In genomic region chr13:6487837-6488236, GRCm38 (mm10) we compare ENCODE assay signal across 23 mouse cellular contexts.
DNase-seq lines count a peak whose midpoint lies in the region; ATAC-seq lines count a peak whose summit lies in the region.
"Had no signal": no experiment of that assay in that cellular context is flagged by ENCODE, and none has a peak within 500 bp of the region (broad histone marks: within the 10 kb centered on the region; RNA-seq: fewer than 3 reads in every experiment).

No protein-coding gene starts in this region.

- no peaks in the 10 kb centered on the region for H3K36me3 ChIP-seq in forebrain, embryonic 10.5 days (replicated peaks)
- H3K36me3 ChIP-seq: embryonic facial prominence, embryonic 10.5 days; embryonic facial prominence, embryonic 12.5 days; forebrain, embryonic 15.5 days had no signal

- DNase-seq in CD4-positive, CD25-positive, alpha-beta regulatory T cell, adult 2 months (ENCODE audit: low read depth, low spot score): peak; percentile 1
- DNase-seq in thymus, postnatal 4 days: no peak
- DNase-seq in forebrain, embryonic 10.5 days (ENCODE audit: extremely low spot score, low spot score): no peak
- no peak for DNase-seq in kidney, postnatal 25 days
- DNase-seq: adrenal gland, adult 2 months; adrenal gland, postnatal 10 days; adrenal gland, postnatal 25 days; cerebellum, adult 11 months; cerebellum, adult 18-20 months; cerebellum, adult 8-10 months; cerebellum, adult 9-11 months; cerebellum, postnatal 14 days; cerebellum, postnatal 36 days; forebrain, postnatal 0 days had no signal

- ATAC-seq in CD4-positive, CD25-positive, alpha-beta regulatory T cell, adult 4 months: peak; percentile 58
- peak; percentile 40 for ATAC-seq in granulocyte monocyte progenitor cell, adult 5-6 weeks (replicated peaks; ENCODE audit: poor library complexity, severe bottlenecking)
- ATAC-seq in megakaryocyte, adult 5-6 weeks (ENCODE audit: poor library complexity, severe bottlenecking): peak; percentile 56
- no peak for ATAC-seq in erythroblast, adult 5-6 weeks (replicated peaks; ENCODE audit: low FRiP score, poor library complexity, severe bottlenecking)
- ATAC-seq: forebrain, embryonic 13.5 days; forebrain, embryonic 15.5 days; forebrain, postnatal 0 days had no signal

- WGBS in forebrain, embryonic 10.5 days: 94% methylated on average over 3 of the region's 3 CpGs

- no peaks in the 10 kb centered on the region for H3K9me3 ChIP-seq in forebrain, embryonic 10.5 days
- H3K9me3 ChIP-seq: embryonic facial prominence, embryonic 10.5 days; embryonic facial prominence, embryonic 12.5 days; forebrain, embryonic 13.5 days; forebrain, embryonic 15.5 days had no signal

- no peak overlapping the region for H3K27ac ChIP-seq in forebrain, embryonic 10.5 days
- H3K27ac ChIP-seq: embryonic facial prominence, embryonic 10.5 days; embryonic facial prominence, embryonic 12.5 days; forebrain, embryonic 13.5 days; forebrain, embryonic 15.5 days had no signal

- H3K4me3 ChIP-seq in forebrain, embryonic 10.5 days: no peak overlapping the region
- H3K4me3 ChIP-seq: embryonic facial prominence, embryonic 10.5 days; embryonic facial prominence, embryonic 12.5 days; erythroblast, embryonic 14.5 days; forebrain, embryonic 13.5 days; forebrain, embryonic 15.5 days had no signal

- H3K27me3 ChIP-seq in forebrain, embryonic 10.5 days (ENCODE audit: poor library complexity, severe bottlenecking): no peaks in the 10 kb centered on the region
- H3K27me3 ChIP-seq: embryonic facial prominence, embryonic 12.5 days; forebrain, embryonic 13.5 days; forebrain, embryonic 15.5 days had no signal

- H3K4me1 ChIP-seq in forebrain, embryonic 10.5 days: no peaks in the 10 kb centered on the region
- H3K4me1 ChIP-seq: embryonic facial prominence, embryonic 10.5 days; embryonic facial prominence, embryonic 12.5 days; forebrain, embryonic 13.5 days; forebrain, embryonic 15.5 days had no signal
